Mouse (Mus musculus) stomach, postnatal 0 days (tissue): ENCODE data around the gene Polg2.

Source experiments
- CTCF ChIP-seq: IDR thresholded peaks from 2 replicates; pipeline ENCODE4 v1.5.1; 2016; ENCODE audit warnings: antibody characterized with exemption, low read depth, mild to moderate bottlenecking, moderate library complexity
- EP300 ChIP-seq: optimal IDR thresholded peaks from 2 replicates; pipeline ENCODE3; 2016; ENCODE audit warnings: antibody characterized with exemption

DNA sequence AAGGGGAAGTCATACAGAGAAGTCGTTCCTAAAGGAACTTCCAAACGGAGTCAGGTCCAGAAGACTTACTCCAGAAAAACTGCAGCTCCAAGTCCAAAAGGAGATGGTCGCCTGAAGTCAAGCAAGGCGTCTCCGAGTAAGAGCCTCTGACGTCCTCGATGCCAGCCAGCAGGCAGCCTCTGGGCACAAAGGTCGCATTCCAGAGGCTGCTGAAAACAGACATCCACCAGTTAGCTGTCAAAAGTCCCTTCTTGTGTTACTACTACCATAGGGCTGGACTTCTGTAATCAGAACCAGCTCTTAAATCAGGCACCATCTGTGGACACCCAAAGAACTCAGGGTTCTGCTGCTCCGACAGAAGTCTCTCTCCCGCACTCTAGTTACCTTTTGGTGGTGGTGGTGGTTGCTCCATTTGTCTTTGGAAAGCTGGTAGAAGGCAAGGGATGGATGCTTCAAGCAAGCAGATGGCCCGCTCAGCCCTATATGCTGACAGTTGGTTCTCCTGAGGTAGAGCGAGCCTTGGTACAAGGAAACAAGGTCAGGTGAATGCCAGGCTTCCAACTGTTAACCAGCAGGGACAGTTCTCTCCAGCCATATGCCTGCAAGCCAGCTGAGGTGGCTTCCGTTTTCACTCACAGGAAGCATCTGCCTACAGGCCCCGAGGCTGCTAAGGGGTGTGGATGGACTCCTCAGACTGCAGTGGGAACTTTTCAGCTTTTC is 35.4 kb upstream of the Polg2 start:
- TF ChIP-seq EP300 (no peak), CTCF (no peak)
